8 mouse cellular contexts compared by ENCODE assay signal in genomic region chr2:151535961-151536617, GRCm38 (mm10). TPM values are rescaled to one million over a fixed set of nuclear protein-coding genes. Genes with fewer than 3 reads are reported as not detected.
A peak's percentile ranks its signal among the peaks of the same experiment; 100 is the strongest.
DNase-seq lines count a peak whose midpoint lies in the region; ATAC-seq lines count a peak whose summit lies in the region.

No protein-coding gene starts in this region.

- H3K27ac ChIP-seq in lung, embryonic 15.5 days = peak overlapping the region; percentile 90
- H3K27ac ChIP-seq in embryonic facial prominence, embryonic 10.5 days (replicated peaks) = 0 out of 2 replicates have a peak overlapping the region, but pooled peaks have one; percentile 35
- H3K27ac ChIP-seq in neural tube, embryonic 13.5 days (replicated peaks) = no peak overlapping the region

- ATAC-seq in lung, embryonic 15.5 days (ENCODE audit: borderline replicate concordance, extremely low read depth, low FRiP score, low TSS enrichment) = peak; percentile 77; the same call in 1 of the 2 replicates
- ATAC-seq in neural tube, embryonic 13.5 days (ENCODE audit: low read depth) = peak; percentile 57; the same call in 1 of the 2 replicates

- peak overlapping the region; percentile 28 for H3K4me2 ChIP-seq in lung, embryonic 15.5 days
- no peak overlapping the region for H3K4me2 ChIP-seq in neural tube, embryonic 13.5 days

- H3K4me3 ChIP-seq in lung, embryonic 15.5 days = no peak overlapping the region
- H3K4me3 ChIP-seq in embryonic facial prominence, embryonic 10.5 days = no peak overlapping the region
- no peak overlapping the region for H3K4me3 ChIP-seq in neural tube, embryonic 13.5 days

- peaks cover 25% of the 10 kb centered on the region for H3K4me1 ChIP-seq in lung, embryonic 15.5 days
- peaks cover 10% of the 10 kb centered on the region for H3K4me1 ChIP-seq in embryonic facial prominence, embryonic 10.5 days
- H3K4me1 ChIP-seq in neural tube, embryonic 13.5 days (replicated peaks) = no peaks in the 10 kb centered on the region; the same call in 1 of the 2 replicates

- H3K9me3 ChIP-seq in lung, embryonic 15.5 days = no peaks in the 10 kb centered on the region
- no peaks in the 10 kb centered on the region for H3K9me3 ChIP-seq in embryonic facial prominence, embryonic 10.5 days
- H3K9me3 ChIP-seq in neural tube, embryonic 13.5 days = no peaks in the 10 kb centered on the region

- peak overlapping the region; percentile 29 for H3K9ac ChIP-seq in lung, embryonic 15.5 days
- H3K9ac ChIP-seq in neural tube, embryonic 13.5 days = no peak overlapping the region

- no peaks in the 10 kb centered on the region for H3K36me3 ChIP-seq in lung, embryonic 15.5 days
- H3K36me3 ChIP-seq in embryonic facial prominence, embryonic 10.5 days (replicated peaks) = no peaks in the 10 kb centered on the region
- no peaks in the 10 kb centered on the region for H3K36me3 ChIP-seq in neural tube, embryonic 13.5 days

- 37% methylated on average over 1 of the region's 1 CpGs for WGBS in lung, embryonic 15.5 days
- 76% methylated on average over 1 of the region's 1 CpGs for WGBS in embryonic facial prominence, embryonic 10.5 days
- 29% methylated on average over 1 of the region's 1 CpGs for WGBS in neural tube, embryonic 13.5 days

- no peaks in the 10 kb centered on the region for H3K27me3 ChIP-seq in lung, embryonic 15.5 days
- no peaks in the 10 kb centered on the region for H3K27me3 ChIP-seq in embryonic facial prominence, embryonic 10.5 days (replicated peaks; ENCODE audit: low read depth, poor library complexity, severe bottlenecking)
- H3K27me3 ChIP-seq in neural tube, embryonic 13.5 days = no peaks in the 10 kb centered on the region

- no peak for DNase-seq in lung, postnatal 10 days
- peak; percentile 51 for DNase-seq in embryonic facial prominence, embryonic 10.5 days (ENCODE audit: low spot score)
- peak; percentile 10 to 32 for DNase-seq in kidney, postnatal 4 days
- no peak for DNase-seq in cerebellum, adult 11-12 months
- DNase-seq in ovary, postnatal 14 days (ENCODE audit: low spot score) = no peak
- no peak for DNase-seq in cerebellum, adult 8-10 months

RNA-seq across cellular contexts. Expression of gene Fkbp1a, which starts 6.2 kb away (rescaled TPM):
- polyA plus RNA-seq in lung, embryonic 15.5 days (2015; fragmentation: Nextera tagmentation; extraction: Ambion mirVana) = 776 and 781 TPM in 2 replicates
- 585 and 615 TPM in 2 replicates for polyA plus RNA-seq in embryonic facial prominence, embryonic 10.5 days (2016; fragmentation: Nextera tagmentation; extraction: Ambion mirVana)
- polyA plus RNA-seq in neural tube, embryonic 13.5 days (2015; fragmentation: Nextera tagmentation; extraction: Ambion mirVana) = 637 and 667 TPM in 2 replicates

RNA-seq across cellular contexts. Expression of gene Sdcbp2, which starts 36.3 kb away (rescaled TPM):
- 0.70 and 1.1 TPM in 2 replicates for polyA plus RNA-seq in lung, embryonic 15.5 days (2015; fragmentation: Nextera tagmentation; extraction: Ambion mirVana)
- polyA plus RNA-seq in embryonic facial prominence, embryonic 10.5 days (2016; fragmentation: Nextera tagmentation; extraction: Ambion mirVana) = 0.55 and 0.76 TPM in 2 replicates
- polyA plus RNA-seq in neural tube, embryonic 13.5 days (2015; fragmentation: Nextera tagmentation; extraction: Ambion mirVana) = 0.68 and 1.1 TPM in 2 replicates

RNA-seq across cellular contexts. Expression of gene Nsfl1c, which starts 42.1 kb away (rescaled TPM):
- 227 and 235 TPM in 2 replicates for polyA plus RNA-seq in lung, embryonic 15.5 days (2015; fragmentation: Nextera tagmentation; extraction: Ambion mirVana)
- 307 and 312 TPM in 2 replicates for polyA plus RNA-seq in embryonic facial prominence, embryonic 10.5 days (2016; fragmentation: Nextera tagmentation; extraction: Ambion mirVana)
- polyA plus RNA-seq in neural tube, embryonic 13.5 days (2015; fragmentation: Nextera tagmentation; extraction: Ambion mirVana) = 258 and 272 TPM in 2 replicates

Comparison
In these comparisons a context has a peak if more than half of its experiments do, and no peak if none do; other contexts are left out.
1. DNase-seq: peak in embryonic facial prominence, embryonic 10.5 days (single experiment) and kidney, postnatal 4 days (2 of 2); none in lung, postnatal 10 days (single experiment), cerebellum, adult 11-12 months (single experiment), ovary, postnatal 14 days (single experiment) and cerebellum, adult 8-10 months (single experiment).